Mouse (Mus musculus): ENCODE measurements at regions not wholly inside any gene's neighbourhood (a gene's known extent, or its start where the extent isn't known, plus 50 kb on each side); places are given as distances from the start of the nearest gene placed in this dataset.

GRCm38 (mm10) chr2:173415429-173415828, 107.0 kb upstream of the 1700021F07Rik start:
- no peaks in the 10 kb centered on the region for H3K9me3 ChIP-seq (ENCODE audit: control insufficient read depth, low read length)
- H3K27ac ChIP-seq (ENCODE audit: low read depth, low read length) = no peak overlapping the region
- H3K27me3 ChIP-seq (ENCODE audit: control insufficient read depth, insufficient read depth, low read length) = no peaks in the 10 kb centered on the region
- no peak for ATAC-seq (ENCODE audit: insufficient read depth, low FRiP score, low TSS enrichment)
- DNase-seq (ENCODE audit: low spot score) = no peak
- H3K4me3 ChIP-seq (ENCODE audit: low read depth, low read length) = no peak overlapping the region
- 78% methylated on average over 7 of the region's 7 CpGs for WGBS
- H3K4me2 ChIP-seq (ENCODE audit: low read depth) = no peak overlapping the region
- H3K4me1 ChIP-seq (ENCODE audit: control insufficient read depth, insufficient read depth, low read length) = no peaks in the 10 kb centered on the region
- H3K9ac ChIP-seq (ENCODE audit: low read length) = no peak overlapping the region
- no peaks in the 10 kb centered on the region for H3K36me3 ChIP-seq (ENCODE audit: control insufficient read depth, insufficient read depth, low read length)

GRCm38 (mm10) chr2:173416921-173417320, 105.5 kb upstream of the 1700021F07Rik start:
- Histone ChIP-seq H3K36me3 (ENCODE audit: control insufficient read depth, insufficient read depth, low read length) (no peaks in the 10 kb centered on the region), H3K9ac (ENCODE audit: low read length) (no peak overlapping the region), H3K9me3 (ENCODE audit: control insufficient read depth, low read length) (no peaks in the 10 kb centered on the region), H3K27me3 (ENCODE audit: control insufficient read depth, insufficient read depth, low read length) (no peaks in the 10 kb centered on the region), H3K4me2 (ENCODE audit: low read depth) (no peak overlapping the region), H3K27ac (ENCODE audit: low read depth, low read length) (no peak overlapping the region), H3K4me3 (ENCODE audit: low read depth, low read length) (no peak overlapping the region), H3K4me1 (ENCODE audit: control insufficient read depth, insufficient read depth, low read length) (no peaks in the 10 kb centered on the region)
- no peak for ATAC-seq (ENCODE audit: insufficient read depth, low FRiP score, low TSS enrichment)
- 88% methylated on average over 1 of the region's 1 CpGs for WGBS
- DNase-seq (ENCODE audit: low spot score) = no peak

- no peak for DNase-seq (ENCODE audit: low spot score)
- H3K36me3 ChIP-seq (ENCODE audit: control insufficient read depth, insufficient read depth, low read length) = no peaks in the 10 kb centered on the region
- 79% methylated on average over 7 of the region's 7 CpGs for WGBS
- no peaks in the 10 kb centered on the region for H3K4me1 ChIP-seq (ENCODE audit: control insufficient read depth, insufficient read depth, low read length)
- H3K4me2 ChIP-seq (ENCODE audit: low read depth) = no peak overlapping the region
- no peak overlapping the region for H3K9ac ChIP-seq (ENCODE audit: low read length)
- H3K27ac ChIP-seq (ENCODE audit: low read depth, low read length) = no peak overlapping the region
- H3K27me3 ChIP-seq (ENCODE audit: control insufficient read depth, insufficient read depth, low read length) = no peaks in the 10 kb centered on the region
- H3K4me3 ChIP-seq (ENCODE audit: low read depth, low read length) = no peak overlapping the region
- no peak for ATAC-seq (ENCODE audit: insufficient read depth, low FRiP score, low TSS enrichment)
- no peaks in the 10 kb centered on the region for H3K9me3 ChIP-seq (ENCODE audit: control insufficient read depth, low read length)
Measured at GRCm38 (mm10) chr2:173418951-173419350, 103.4 kb upstream of the 1700021F07Rik start.

GRCm38 (mm10) chr2:173419972-173420391, 102.4 kb upstream of the 1700021F07Rik start:
- Histone ChIP-seq H3K9ac (ENCODE audit: low read length) (no peak overlapping the region), H3K36me3 (ENCODE audit: control insufficient read depth, insufficient read depth, low read length) (no peaks in the 10 kb centered on the region), H3K4me2 (ENCODE audit: low read depth) (no peak overlapping the region), H3K4me3 (ENCODE audit: low read depth, low read length) (no peak overlapping the region), H3K4me1 (ENCODE audit: control insufficient read depth, insufficient read depth, low read length) (no peaks in the 10 kb centered on the region), H3K27me3 (ENCODE audit: control insufficient read depth, insufficient read depth, low read length) (no peaks in the 10 kb centered on the region), H3K27ac (ENCODE audit: low read depth, low read length) (no peak overlapping the region), H3K9me3 (ENCODE audit: control insufficient read depth, low read length) (no peaks in the 10 kb centered on the region)
- 53% methylated on average over 10 of the region's 10 CpGs for WGBS
- ATAC-seq (ENCODE audit: insufficient read depth, low FRiP score, low TSS enrichment) (peak; percentile 53; the same call in 1 of the 2 replicates), DNase-seq (ENCODE audit: low spot score) (peak; percentile 39)

GRCm38 (mm10) chr2:173420481-173420880, 101.9 kb upstream of the 1700021F07Rik start:
- DNase-seq (ENCODE audit: low spot score) (no peak), ATAC-seq (ENCODE audit: insufficient read depth, low FRiP score, low TSS enrichment) (no peak)
- Histone ChIP-seq H3K9ac (ENCODE audit: low read length) (no peak overlapping the region), H3K27ac (ENCODE audit: low read depth, low read length) (no peak overlapping the region), H3K4me3 (ENCODE audit: low read depth, low read length) (no peak overlapping the region), H3K9me3 (ENCODE audit: control insufficient read depth, low read length) (no peaks in the 10 kb centered on the region), H3K4me2 (ENCODE audit: low read depth) (no peak overlapping the region), H3K27me3 (ENCODE audit: control insufficient read depth, insufficient read depth, low read length) (no peaks in the 10 kb centered on the region), H3K4me1 (ENCODE audit: control insufficient read depth, insufficient read depth, low read length) (no peaks in the 10 kb centered on the region), H3K36me3 (ENCODE audit: control insufficient read depth, insufficient read depth, low read length) (no peaks in the 10 kb centered on the region)
- WGBS = 65% methylated on average over 5 of the region's 5 CpGs

GRCm38 (mm10) chr2:173424875-173425274, 97.5 kb upstream of the 1700021F07Rik start:
- Histone ChIP-seq H3K4me2 (ENCODE audit: low read depth) (no peak overlapping the region), H3K9ac (ENCODE audit: low read length) (no peak overlapping the region), H3K4me1 (ENCODE audit: control insufficient read depth, insufficient read depth, low read length) (no peaks in the 10 kb centered on the region), H3K36me3 (ENCODE audit: control insufficient read depth, insufficient read depth, low read length) (no peaks in the 10 kb centered on the region), H3K4me3 (ENCODE audit: low read depth, low read length) (no peak overlapping the region), H3K9me3 (ENCODE audit: control insufficient read depth, low read length) (no peaks in the 10 kb centered on the region), H3K27ac (ENCODE audit: low read depth, low read length) (no peak overlapping the region), H3K27me3 (ENCODE audit: control insufficient read depth, insufficient read depth, low read length) (no peaks in the 10 kb centered on the region)
- ATAC-seq (ENCODE audit: insufficient read depth, low FRiP score, low TSS enrichment) = no peak
- no peak for DNase-seq (ENCODE audit: low spot score)
- WGBS = 88% methylated on average over 7 of the region's 7 CpGs

- Histone ChIP-seq H3K4me1 (ENCODE audit: control insufficient read depth, insufficient read depth, low read length) (no peaks in the 10 kb centered on the region), H3K9ac (ENCODE audit: low read length) (no peak overlapping the region), H3K9me3 (ENCODE audit: control insufficient read depth, low read length) (no peaks in the 10 kb centered on the region), H3K27me3 (ENCODE audit: control insufficient read depth, insufficient read depth, low read length) (no peaks in the 10 kb centered on the region), H3K36me3 (ENCODE audit: control insufficient read depth, insufficient read depth, low read length) (no peaks in the 10 kb centered on the region), H3K4me2 (ENCODE audit: low read depth) (no peak overlapping the region), H3K27ac (ENCODE audit: low read depth, low read length) (no peak overlapping the region), H3K4me3 (ENCODE audit: low read depth, low read length) (no peak overlapping the region)
- no peak for ATAC-seq (ENCODE audit: insufficient read depth, low FRiP score, low TSS enrichment)
- 86% methylated on average over 9 of the region's 9 CpGs for WGBS
- DNase-seq (ENCODE audit: low spot score) = no peak
Measured at GRCm38 (mm10) chr2:173425754-173426153, 96.6 kb upstream of the 1700021F07Rik start.

- no peaks in the 10 kb centered on the region for H3K36me3 ChIP-seq (ENCODE audit: control insufficient read depth, insufficient read depth, low read length)
- 64% methylated on average over 16 of the region's 16 CpGs for WGBS
- H3K9me3 ChIP-seq (ENCODE audit: control insufficient read depth, low read length) = no peaks in the 10 kb centered on the region
- no peak overlapping the region for H3K9ac ChIP-seq (ENCODE audit: low read length)
- no peaks in the 10 kb centered on the region for H3K4me1 ChIP-seq (ENCODE audit: control insufficient read depth, insufficient read depth, low read length)
- H3K27me3 ChIP-seq (ENCODE audit: control insufficient read depth, insufficient read depth, low read length) = no peaks in the 10 kb centered on the region
- H3K4me3 ChIP-seq (ENCODE audit: low read depth, low read length) = no peak overlapping the region
- DNase-seq (ENCODE audit: low spot score) = no peak
- no peak overlapping the region for H3K27ac ChIP-seq (ENCODE audit: low read depth, low read length)
- no peak overlapping the region for H3K4me2 ChIP-seq (ENCODE audit: low read depth)
- ATAC-seq (ENCODE audit: insufficient read depth, low FRiP score, low TSS enrichment) = no peak
Measured at GRCm38 (mm10) chr2:173426191-173427065, 96.0 kb upstream of the 1700021F07Rik start.

GRCm38 (mm10) chr2:173427888-173428450, 94.4 kb upstream of the 1700021F07Rik start:
- Histone ChIP-seq H3K4me1 (ENCODE audit: control insufficient read depth, insufficient read depth, low read length) (no peaks in the 10 kb centered on the region), H3K27ac (ENCODE audit: low read depth, low read length) (no peak overlapping the region), H3K36me3 (ENCODE audit: control insufficient read depth, insufficient read depth, low read length) (no peaks in the 10 kb centered on the region), H3K9ac (ENCODE audit: low read length) (no peak overlapping the region), H3K27me3 (ENCODE audit: control insufficient read depth, insufficient read depth, low read length) (no peaks in the 10 kb centered on the region), H3K9me3 (ENCODE audit: control insufficient read depth, low read length) (no peaks in the 10 kb centered on the region), H3K4me3 (ENCODE audit: low read depth, low read length) (no peak overlapping the region), H3K4me2 (ENCODE audit: low read depth) (no peak overlapping the region)
- WGBS = 75% methylated on average over 10 of the region's 10 CpGs
- DNase-seq (ENCODE audit: low spot score) (no peak), ATAC-seq (ENCODE audit: insufficient read depth, low FRiP score, low TSS enrichment) (no peak)

Data from neural tube, embryonic 11.5 days (tissue).